Mouse (Mus musculus): ENCODE results near the gene Nceh1. TPM values are rescaled to one million over a fixed set of nuclear protein-coding genes. Genes with fewer than 3 reads are reported as not detected.
A peak's percentile ranks its signal among the peaks of the same experiment; 100 is the strongest.

Nceh1 gene
- polyA plus RNA-seq, 1 experiment from 2014 or later = 4.9 TPM

DNA sequence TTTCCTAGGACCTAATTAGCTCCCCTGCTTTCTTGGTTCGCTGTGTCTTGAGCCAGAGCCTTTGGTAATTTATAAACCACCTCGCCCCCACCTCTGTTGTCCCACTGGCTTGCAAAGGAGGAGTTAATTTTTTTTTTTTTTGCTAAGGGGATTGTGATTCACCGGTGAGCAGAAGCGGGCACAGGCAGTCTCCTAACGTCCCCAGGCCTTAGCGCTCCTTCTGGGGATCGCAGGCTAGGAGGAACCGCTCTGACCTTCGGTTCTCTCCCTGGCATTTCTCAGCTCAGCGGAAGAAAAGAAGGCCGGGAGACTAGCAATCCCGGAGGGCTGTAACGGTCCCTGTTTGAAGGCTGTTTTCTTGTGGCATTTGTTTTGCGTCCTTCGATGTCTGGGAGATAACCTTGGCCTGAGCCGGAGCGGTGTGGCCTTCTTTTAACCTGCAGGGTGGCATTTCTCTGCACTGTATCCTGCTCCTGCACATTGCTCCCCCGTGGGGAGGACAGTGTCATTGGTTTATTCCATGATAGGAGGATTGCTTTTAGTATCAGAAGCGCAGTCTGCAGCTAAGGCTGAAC, 923 bp downstream of the Nceh1 start:
- H3K9me3 ChIP-seq (replicated peaks; ENCODE audit: control insufficient read depth, low read length) = no peaks in the 10 kb centered on the region
- H3K4me1 ChIP-seq (ENCODE audit: control insufficient read depth, insufficient read depth, low read length) = peaks cover 2% of the 10 kb centered on the region; the same call in 1 of the 2 replicates
- no peaks in the 10 kb centered on the region for H3K36me3 ChIP-seq (ENCODE audit: control insufficient read depth, insufficient read depth, low read length)
- H3K4me3 ChIP-seq (ENCODE audit: low read depth, low read length) = peak overlapping the region; percentile 69
- WGBS = 9% methylated on average over 19 of the region's 19 CpGs
- DNase-seq (ENCODE audit: low spot score) (peak; percentile 25), ATAC-seq (no peak)
- peak overlapping the region; percentile 72 for H3K9ac ChIP-seq (ENCODE audit: low read length)
- H3K27ac ChIP-seq (ENCODE audit: low read depth, low read length) = no peak overlapping the region
- H3K4me2 ChIP-seq (ENCODE audit: low read length) = peak overlapping the region; percentile 96
- H3K27me3 ChIP-seq (replicated peaks; ENCODE audit: control insufficient read depth, insufficient read depth, low read length) = no peaks in the 10 kb centered on the region

DNA sequence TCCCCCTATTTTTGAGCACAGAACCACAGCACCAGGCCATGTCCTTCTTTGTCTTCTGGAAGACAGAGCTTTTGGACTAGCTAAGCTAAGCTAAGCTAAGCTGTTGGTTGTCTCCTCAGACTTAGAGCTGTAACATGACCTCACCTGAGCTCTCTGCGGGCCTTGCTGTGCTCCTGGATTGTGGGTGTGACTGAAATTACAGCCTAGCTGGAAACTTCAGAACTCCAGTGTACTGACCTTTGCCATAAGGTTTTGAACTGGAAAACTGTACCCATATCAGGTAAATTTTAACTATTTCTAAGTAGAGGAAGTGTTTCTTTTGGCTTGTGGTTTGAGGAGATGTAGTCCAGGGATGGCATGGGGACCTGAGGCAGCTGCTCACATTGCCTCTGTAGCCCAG, 5.6 kb downstream of the Nceh1 start:
- DNase-seq (ENCODE audit: low spot score) (no peak), ATAC-seq (no peak)
- Histone ChIP-seq H3K27me3 (replicated peaks; ENCODE audit: control insufficient read depth, insufficient read depth, low read length) (no peaks in the 10 kb centered on the region), H3K27ac (ENCODE audit: low read depth, low read length) (no peak overlapping the region), H3K9me3 (replicated peaks; ENCODE audit: control insufficient read depth, low read length) (no peaks in the 10 kb centered on the region), H3K9ac (ENCODE audit: low read length) (no peak overlapping the region), H3K4me1 (ENCODE audit: control insufficient read depth, insufficient read depth, low read length) (peaks cover 5% of the 10 kb centered on the region), H3K4me3 (ENCODE audit: low read depth, low read length) (no peak overlapping the region), H3K36me3 (ENCODE audit: control insufficient read depth, insufficient read depth, low read length) (no peaks in the 10 kb centered on the region), H3K4me2 (ENCODE audit: low read length) (no peak overlapping the region)
- 90% methylated on average over 1 of the region's 1 CpGs for WGBS

DNA sequence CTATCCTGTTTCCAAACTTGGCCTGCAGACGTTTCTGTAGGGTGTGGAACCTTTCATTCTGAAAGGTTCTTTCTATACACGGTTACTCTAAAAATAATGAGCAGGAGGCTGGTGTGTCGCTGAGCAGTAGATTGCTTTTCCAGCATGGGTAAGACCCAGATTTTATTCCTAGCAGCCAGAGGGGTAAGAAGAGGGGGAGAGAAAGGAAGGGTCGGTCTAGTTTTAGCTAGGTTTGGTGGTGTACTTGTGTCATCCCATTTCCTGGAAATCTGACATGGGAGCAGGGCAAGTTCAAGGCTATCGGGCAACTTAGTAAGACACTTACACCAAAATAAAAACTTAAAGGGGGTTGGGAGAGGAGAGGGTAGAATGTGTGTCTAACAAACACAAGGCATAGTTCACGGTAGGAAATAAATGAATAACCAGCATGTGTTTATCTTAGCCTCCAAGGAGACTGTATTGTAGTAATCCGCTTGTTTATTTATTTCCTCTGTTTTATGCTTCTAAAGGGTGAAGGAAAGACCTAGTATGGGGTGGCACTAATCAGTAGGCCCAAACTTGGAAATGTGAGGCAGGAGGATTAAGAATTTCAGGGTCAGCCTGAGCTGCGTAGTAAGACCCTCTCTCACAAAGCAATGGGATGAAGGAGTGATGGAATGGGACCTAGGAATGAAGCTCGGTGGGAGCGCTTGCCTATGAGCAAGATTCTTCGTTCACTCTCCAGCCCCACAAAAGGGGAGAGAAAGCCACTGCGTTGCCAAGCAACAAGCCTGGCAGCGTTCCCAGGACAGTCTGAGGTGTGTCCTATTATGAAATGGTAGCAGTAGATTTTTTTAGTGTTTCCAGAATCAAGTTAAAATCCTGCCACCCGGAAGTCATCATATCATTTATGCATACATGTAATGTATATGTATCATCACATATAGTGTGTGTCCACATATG, 6.8 kb downstream of the Nceh1 start:
- ATAC-seq (peak; percentile 72), DNase-seq (ENCODE audit: low spot score) (peak; percentile 80)
- H3K4me1 ChIP-seq (ENCODE audit: control insufficient read depth, insufficient read depth, low read length) = peaks cover 4% of the 10 kb centered on the region
- H3K36me3 ChIP-seq (ENCODE audit: control insufficient read depth, insufficient read depth, low read length) = no peaks in the 10 kb centered on the region
- H3K4me2 ChIP-seq (ENCODE audit: low read length) = no peak overlapping the region
- WGBS = 46% methylated on average over 14 of the region's 14 CpGs
- H3K27ac ChIP-seq (ENCODE audit: low read depth, low read length) = no peak overlapping the region
- H3K9ac ChIP-seq (ENCODE audit: low read length) = no peak overlapping the region
- no peak overlapping the region for H3K4me3 ChIP-seq (ENCODE audit: low read depth, low read length)
- no peaks in the 10 kb centered on the region for H3K27me3 ChIP-seq (replicated peaks; ENCODE audit: control insufficient read depth, insufficient read depth, low read length)
- H3K9me3 ChIP-seq (replicated peaks; ENCODE audit: control insufficient read depth, low read length) = no peaks in the 10 kb centered on the region

DNA sequence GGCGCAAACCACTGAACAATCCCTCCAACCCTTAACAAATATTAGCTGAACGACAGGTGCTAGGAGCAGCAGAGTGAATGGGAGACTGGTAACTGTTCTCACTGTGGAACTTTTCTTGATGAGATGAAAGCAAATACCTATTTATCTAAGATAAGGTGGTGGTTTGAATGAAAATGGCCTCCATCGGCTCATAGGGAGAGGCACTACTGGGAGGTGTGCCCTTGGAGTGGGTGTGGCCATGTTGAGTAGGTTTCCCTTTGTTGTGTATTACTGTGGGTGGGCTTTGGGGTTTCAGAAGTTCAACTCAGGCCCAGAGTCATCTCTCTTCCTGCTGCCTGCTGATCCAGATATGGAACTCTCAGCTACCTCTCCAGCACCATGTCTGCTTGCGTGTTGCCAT, 8.1 kb downstream of the Nceh1 start:
- H3K4me2 ChIP-seq (ENCODE audit: low read length) = no peak overlapping the region
- no peaks in the 10 kb centered on the region for H3K27me3 ChIP-seq (replicated peaks; ENCODE audit: control insufficient read depth, insufficient read depth, low read length)
- no peaks in the 10 kb centered on the region for H3K9me3 ChIP-seq (replicated peaks; ENCODE audit: control insufficient read depth, low read length)
- H3K36me3 ChIP-seq (ENCODE audit: control insufficient read depth, insufficient read depth, low read length) = no peaks in the 10 kb centered on the region
- DNase-seq (ENCODE audit: low spot score) (no peak), ATAC-seq (no peak)
- H3K9ac ChIP-seq (ENCODE audit: low read length) = no peak overlapping the region
- H3K4me3 ChIP-seq (ENCODE audit: low read depth, low read length) = no peak overlapping the region
- 96% methylated on average over 4 of the region's 4 CpGs for WGBS
- H3K27ac ChIP-seq (ENCODE audit: low read depth, low read length) = no peak overlapping the region
- peaks cover 4% of the 10 kb centered on the region for H3K4me1 ChIP-seq (ENCODE audit: control insufficient read depth, insufficient read depth, low read length)

DNA sequence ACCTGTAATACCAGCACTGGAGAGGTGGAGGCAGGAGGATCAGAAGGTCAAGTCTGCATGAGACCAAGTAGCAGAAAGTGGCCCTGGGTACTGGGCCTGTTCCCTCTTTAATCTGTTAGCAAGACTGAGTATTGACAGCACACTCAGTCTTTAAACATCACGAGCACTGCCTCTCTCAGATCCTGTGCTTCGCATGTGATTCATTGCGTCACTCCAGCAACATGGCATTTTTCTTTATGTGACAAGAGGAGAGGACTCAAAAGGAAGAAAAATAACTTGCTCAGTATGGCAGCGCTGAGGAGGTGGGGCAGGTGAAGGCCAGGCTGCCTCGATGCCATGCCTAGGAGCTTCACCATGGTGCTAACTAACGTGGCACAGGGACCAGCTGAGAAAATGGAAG, 9.1 kb downstream of the Nceh1 start:
- H3K27ac ChIP-seq (ENCODE audit: low read depth, low read length) = no peak overlapping the region
- no peaks in the 10 kb centered on the region for H3K36me3 ChIP-seq (ENCODE audit: control insufficient read depth, insufficient read depth, low read length)
- H3K9ac ChIP-seq (ENCODE audit: low read length) = no peak overlapping the region
- ATAC-seq (no peak), DNase-seq (ENCODE audit: low spot score) (no peak)
- WGBS = 93% methylated on average over 6 of the region's 6 CpGs
- H3K4me3 ChIP-seq (ENCODE audit: low read depth, low read length) = no peak overlapping the region
- peaks cover 4% of the 10 kb centered on the region for H3K4me1 ChIP-seq (ENCODE audit: control insufficient read depth, insufficient read depth, low read length)
- no peak overlapping the region for H3K4me2 ChIP-seq (ENCODE audit: low read length)
- no peaks in the 10 kb centered on the region for H3K27me3 ChIP-seq (replicated peaks; ENCODE audit: control insufficient read depth, insufficient read depth, low read length)
- no peaks in the 10 kb centered on the region for H3K9me3 ChIP-seq (replicated peaks; ENCODE audit: control insufficient read depth, low read length)

DNA sequence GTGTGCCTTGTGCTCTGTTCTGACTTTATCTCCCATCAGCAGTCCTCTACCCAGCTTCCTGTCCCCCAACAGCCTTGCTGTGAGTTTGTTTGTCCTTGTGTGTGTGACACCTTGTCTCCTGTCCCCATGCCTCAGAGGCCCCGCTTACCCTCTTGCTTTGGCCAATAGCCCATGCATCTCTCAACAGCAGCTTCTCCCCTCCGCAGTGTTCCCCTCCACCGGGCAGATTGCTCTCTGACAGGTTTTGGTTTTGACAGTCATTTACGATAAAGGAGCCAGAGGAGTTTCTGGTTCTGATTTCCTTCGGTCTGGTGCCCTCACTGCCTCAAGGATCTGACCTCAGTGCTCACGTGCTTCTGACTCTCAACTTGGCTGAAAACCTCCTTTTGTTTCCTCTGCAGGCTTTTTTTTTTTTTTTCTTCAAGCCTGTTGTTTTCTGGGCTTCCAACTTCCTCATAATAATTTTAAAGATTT, 11.1 kb downstream of the Nceh1 start:
- no peak overlapping the region for H3K4me3 ChIP-seq (ENCODE audit: low read depth, low read length)
- ATAC-seq (no peak), DNase-seq (ENCODE audit: low spot score) (peak; percentile 4)
- H3K27ac ChIP-seq (ENCODE audit: low read depth, low read length) = no peak overlapping the region
- H3K9ac ChIP-seq (ENCODE audit: low read length) = no peak overlapping the region
- H3K9me3 ChIP-seq (replicated peaks; ENCODE audit: control insufficient read depth, low read length) = no peaks in the 10 kb centered on the region
- no peaks in the 10 kb centered on the region for H3K27me3 ChIP-seq (replicated peaks; ENCODE audit: control insufficient read depth, insufficient read depth, low read length)
- no peak overlapping the region for H3K4me2 ChIP-seq (ENCODE audit: low read length)
- H3K4me1 ChIP-seq (ENCODE audit: control insufficient read depth, insufficient read depth, low read length) = peaks cover 4% of the 10 kb centered on the region
- H3K36me3 ChIP-seq (ENCODE audit: control insufficient read depth, insufficient read depth, low read length) = no peaks in the 10 kb centered on the region
- WGBS = 76% methylated on average over 6 of the region's 6 CpGs

DNA sequence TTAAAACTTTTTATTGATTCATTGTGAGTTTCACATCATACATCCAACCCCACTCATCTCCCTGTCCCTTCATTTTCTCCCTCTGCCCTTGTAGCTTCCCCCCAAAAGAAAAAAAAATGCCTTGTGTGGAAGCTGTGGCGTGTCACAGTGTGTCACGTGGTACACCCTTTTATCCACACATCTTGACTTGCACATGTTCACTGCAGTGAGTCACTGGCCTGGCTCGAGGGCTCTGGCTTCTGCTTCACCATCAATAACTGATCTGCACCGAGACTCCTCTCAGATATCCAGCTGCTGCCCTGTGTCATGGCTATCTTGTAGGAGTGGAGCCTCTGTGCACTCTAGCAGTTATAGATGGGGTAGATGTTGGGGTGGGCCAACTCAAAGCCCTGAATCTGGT, 12.4 kb downstream of the Nceh1 start:
- ATAC-seq (no peak), DNase-seq (ENCODE audit: low spot score) (no peak)
- Histone ChIP-seq H3K9me3 (replicated peaks; ENCODE audit: control insufficient read depth, low read length) (no peaks in the 10 kb centered on the region), H3K36me3 (ENCODE audit: control insufficient read depth, insufficient read depth, low read length) (no peaks in the 10 kb centered on the region), H3K9ac (ENCODE audit: low read length) (no peak overlapping the region), H3K4me1 (ENCODE audit: control insufficient read depth, insufficient read depth, low read length) (no peaks in the 10 kb centered on the region), H3K4me2 (ENCODE audit: low read length) (no peak overlapping the region), H3K4me3 (ENCODE audit: low read depth, low read length) (no peak overlapping the region), H3K27ac (ENCODE audit: low read depth, low read length) (no peak overlapping the region), H3K27me3 (replicated peaks; ENCODE audit: control insufficient read depth, insufficient read depth, low read length) (no peaks in the 10 kb centered on the region)
- 80% methylated on average over 4 of the region's 4 CpGs for WGBS

DNA sequence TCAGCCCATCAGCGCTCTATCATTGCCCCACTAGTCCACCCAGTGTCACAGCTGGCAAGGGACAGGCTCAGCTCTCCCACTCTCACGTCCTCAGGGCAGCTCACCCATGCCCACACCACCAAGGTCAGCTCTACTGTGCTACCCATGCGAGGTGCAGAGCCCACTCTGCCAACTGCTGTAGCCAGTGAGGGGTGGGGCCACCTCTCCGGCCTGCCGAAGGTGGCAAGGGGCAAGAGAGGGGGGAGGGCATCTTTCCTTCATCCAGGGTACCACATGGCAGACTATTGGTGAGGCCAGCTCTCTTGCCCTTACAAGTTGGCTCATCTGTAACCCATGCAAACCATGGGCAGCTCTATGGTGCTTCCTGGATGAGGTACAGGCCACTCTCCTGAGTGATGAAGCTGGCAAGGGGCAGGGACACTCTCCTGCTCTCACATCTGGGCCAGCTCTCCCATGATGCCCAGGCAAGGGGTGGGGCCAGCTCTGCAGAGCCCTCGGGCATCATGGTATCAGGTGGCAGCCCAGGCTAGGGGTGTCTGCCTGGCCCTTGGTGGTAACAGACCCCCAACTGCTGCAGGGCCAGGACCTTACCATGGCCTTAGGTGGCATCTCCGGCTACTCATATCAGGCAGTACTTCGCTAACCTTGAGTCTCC, 12.9 kb downstream of the Nceh1 start:
- DNase-seq (ENCODE audit: low spot score) = no peak
- no peaks in the 10 kb centered on the region for H3K27me3 ChIP-seq (replicated peaks; ENCODE audit: control insufficient read depth, insufficient read depth, low read length)
- H3K27ac ChIP-seq (ENCODE audit: low read depth, low read length) = no peak overlapping the region
- H3K36me3 ChIP-seq (ENCODE audit: control insufficient read depth, insufficient read depth, low read length) = no peaks in the 10 kb centered on the region
- no peak overlapping the region for H3K4me2 ChIP-seq (ENCODE audit: low read length)
- H3K9me3 ChIP-seq (replicated peaks; ENCODE audit: control insufficient read depth, low read length) = no peaks in the 10 kb centered on the region
- H3K9ac ChIP-seq (ENCODE audit: low read length) = no peak overlapping the region
- ATAC-seq = no peak
- no peak overlapping the region for H3K4me3 ChIP-seq (ENCODE audit: low read depth, low read length)
- WGBS = 90% methylated on average over 8 of the region's 8 CpGs
- no peaks in the 10 kb centered on the region for H3K4me1 ChIP-seq (ENCODE audit: control insufficient read depth, insufficient read depth, low read length)

All from forebrain, embryonic 14.5 days (tissue).